Mouse (Mus musculus): ENCODE data around the gene Magea1. TPM values are rescaled to one million over a fixed set of nuclear protein-coding genes. Genes with fewer than 3 reads are reported as not detected.
"Not testable (repeated sequence)": the region's sequence is repeated elsewhere in the genome, so short reads cannot be mapped to it uniquely, and the experiment has no call there.

Gene Magea1
- not detected in 2 replicates for polyA plus RNA-seq (2016; fragmentation: Nextera tagmentation; extraction: Ambion mirVana)

DNA sequence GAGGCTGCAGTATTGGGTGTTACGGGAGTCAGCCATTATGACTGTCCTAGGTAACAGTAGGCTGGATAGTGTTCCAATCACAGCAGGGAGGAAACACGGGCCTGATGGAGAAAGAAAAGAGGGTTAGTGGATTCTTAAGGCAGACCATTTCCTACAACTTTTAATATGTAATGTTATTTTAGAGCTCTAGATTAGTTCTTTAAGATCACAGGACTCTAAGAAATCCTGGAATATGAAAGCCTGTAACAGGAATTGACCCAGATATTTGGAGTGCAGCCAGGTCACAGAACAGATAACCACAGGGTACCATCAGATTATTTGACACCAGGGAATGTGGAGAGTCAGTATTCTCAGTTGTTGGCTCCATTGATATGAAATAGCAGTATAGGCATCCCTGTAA, at the start of gene Magea1:
Gene Magea1, minus strand, starts transcription at position 101 of the 400 bp plus-strand sequence.
- H3K4me1 ChIP-seq (replicated peaks); H3K9ac ChIP-seq (replicated peaks); H3K27ac ChIP-seq; H3K4me2 ChIP-seq; H3K27me3 ChIP-seq; H3K36me3 ChIP-seq; ATAC-seq (ENCODE audit: insufficient number of reproducible peaks, insufficient read depth, low FRiP score, low TSS enrichment, low read depth); H3K4me3 ChIP-seq (replicated peaks); H3K9me3 ChIP-seq: not testable (repeated sequence)
- 100% methylated on average over 1 of the region's 2 CpGs for WGBS

DNA sequence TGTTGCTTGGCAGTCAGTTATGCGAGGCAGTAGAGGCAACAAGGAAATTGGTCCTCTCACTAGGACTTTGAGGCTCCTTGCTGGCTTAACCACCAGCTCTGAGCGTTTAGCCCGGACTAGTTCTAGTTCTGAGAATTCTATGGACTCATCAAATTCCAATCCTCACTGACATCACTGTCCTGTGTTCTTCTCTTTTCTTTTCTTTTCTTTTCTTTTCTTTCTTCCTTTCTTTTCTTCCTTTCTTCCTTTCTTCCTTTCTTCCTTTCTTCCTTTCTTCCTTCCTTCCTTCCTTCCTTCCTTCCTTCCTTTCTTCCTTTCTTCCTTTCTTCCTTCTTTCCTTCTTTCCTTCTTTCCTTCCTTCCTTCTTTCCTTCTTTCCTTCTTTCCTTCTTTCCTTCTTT, 38.7 kb upstream of the Magea1 start, which contains the start of gene Cldn34b2:
Gene Cldn34b2, minus strand, starts transcription at position 101 of the 400 bp plus-strand sequence.
- H3K9me3 ChIP-seq; H3K27ac ChIP-seq; H3K4me2 ChIP-seq; H3K36me3 ChIP-seq; H3K4me3 ChIP-seq (replicated peaks); H3K4me1 ChIP-seq (replicated peaks); H3K9ac ChIP-seq (replicated peaks); ATAC-seq (ENCODE audit: insufficient number of reproducible peaks, insufficient read depth, low FRiP score, low TSS enrichment, low read depth); H3K27me3 ChIP-seq: not testable (repeated sequence)
- 81% methylated on average over 3 of the region's 3 CpGs for WGBS

GRCm38 (mm10) chrX:155098024-155098423, 8.4 kb upstream of the Magea1 start:
- H3K27ac ChIP-seq = no peak overlapping the region
- H3K36me3 ChIP-seq = no peaks in the 10 kb centered on the region
- ATAC-seq (ENCODE audit: insufficient number of reproducible peaks, insufficient read depth, low FRiP score, low TSS enrichment, low read depth) = no peak
- no peak overlapping the region for H3K4me3 ChIP-seq (replicated peaks)
- H3K9ac ChIP-seq (replicated peaks) = no peak overlapping the region
- H3K9me3 ChIP-seq = no peaks in the 10 kb centered on the region
- H3K4me1 ChIP-seq (replicated peaks) = no peaks in the 10 kb centered on the region
- no peak overlapping the region for H3K4me2 ChIP-seq
- no peaks in the 10 kb centered on the region for H3K27me3 ChIP-seq

- WGBS = 82% methylated on average over 4 of the region's 4 CpGs
- H3K27me3 ChIP-seq; H3K9ac ChIP-seq (replicated peaks); H3K36me3 ChIP-seq; H3K4me1 ChIP-seq (replicated peaks); H3K9me3 ChIP-seq; H3K27ac ChIP-seq; ATAC-seq (ENCODE audit: insufficient number of reproducible peaks, insufficient read depth, low FRiP score, low TSS enrichment, low read depth); H3K4me2 ChIP-seq; H3K4me3 ChIP-seq (replicated peaks): not testable (repeated sequence)
These were observed 4.0 kb upstream of the Magea1 start, which contains the start of gene Magea2 for GRCm38 (mm10) chrX:155093566-155093965. Gene Magea2, minus strand, starts transcription at chrX:155093666.

GRCm38 (mm10) chrX:155063045-155063444, 26.5 kb downstream of the Magea1 start, which contains the start of gene Magea5:
Gene Magea5, minus strand, starts transcription at chrX:155063145.
- not testable (repeated sequence) for ATAC-seq (ENCODE audit: insufficient number of reproducible peaks, insufficient read depth, low FRiP score, low TSS enrichment, low read depth); H3K4me3 ChIP-seq (replicated peaks); H3K36me3 ChIP-seq; H3K9ac ChIP-seq (replicated peaks); H3K4me1 ChIP-seq (replicated peaks); H3K27me3 ChIP-seq; H3K9me3 ChIP-seq; H3K27ac ChIP-seq; H3K4me2 ChIP-seq
- 90% methylated on average over 16 of the region's 16 CpGs for WGBS

Other genes with a start within 250 kb of the Magea1 start
- gene Cldn34b1, start 199.5 kb downstream of the Magea1 start, polyA plus RNA-seq (2016; fragmentation: Nextera tagmentation; extraction: Ambion mirVana) = not detected in 2 replicates
- not detected in 2 replicates for gene Magea6, start 153.8 kb downstream of the Magea1 start, polyA plus RNA-seq (2016; fragmentation: Nextera tagmentation; extraction: Ambion mirVana)
- gene Magea3, start 140.3 kb downstream of the Magea1 start, polyA plus RNA-seq (2016; fragmentation: Nextera tagmentation; extraction: Ambion mirVana) = not detected in 2 replicates
- gene Magea8, start 93.9 kb downstream of the Magea1 start, polyA plus RNA-seq (2016; fragmentation: Nextera tagmentation; extraction: Ambion mirVana) = not detected in 2 replicates
- gene Magea5, start 26.6 kb downstream of the Magea1 start, polyA plus RNA-seq (2016; fragmentation: Nextera tagmentation; extraction: Ambion mirVana) = not detected in 2 replicates
- not detected in 2 replicates for gene Magea2, start 3.9 kb upstream of the Magea1 start, polyA plus RNA-seq (2016; fragmentation: Nextera tagmentation; extraction: Ambion mirVana)
- not detected in 2 replicates for gene Cldn34b2, start 38.6 kb upstream of the Magea1 start, polyA plus RNA-seq (2016; fragmentation: Nextera tagmentation; extraction: Ambion mirVana)
- gene Sat1, start 126.7 kb upstream of the Magea1 start, polyA plus RNA-seq (2016; fragmentation: Nextera tagmentation; extraction: Ambion mirVana) = 84.3 and 88.1 TPM in 2 replicates
- gene Acot9, start 172.7 kb upstream of the Magea1 start, polyA plus RNA-seq (2016; fragmentation: Nextera tagmentation; extraction: Ambion mirVana) = 25.2 and 25.9 TPM in 2 replicates

Measured in limb, embryonic 12.5 days (tissue).